Mouse (Mus musculus): Measurements from ENCODE around the gene Filip1l. TPM values are rescaled to one million over a fixed set of nuclear protein-coding genes. Genes with fewer than 3 reads are reported as not detected.

The Filip1l gene
- polyA plus RNA-seq, 1 experiment = 12.1 TPM

DNA sequence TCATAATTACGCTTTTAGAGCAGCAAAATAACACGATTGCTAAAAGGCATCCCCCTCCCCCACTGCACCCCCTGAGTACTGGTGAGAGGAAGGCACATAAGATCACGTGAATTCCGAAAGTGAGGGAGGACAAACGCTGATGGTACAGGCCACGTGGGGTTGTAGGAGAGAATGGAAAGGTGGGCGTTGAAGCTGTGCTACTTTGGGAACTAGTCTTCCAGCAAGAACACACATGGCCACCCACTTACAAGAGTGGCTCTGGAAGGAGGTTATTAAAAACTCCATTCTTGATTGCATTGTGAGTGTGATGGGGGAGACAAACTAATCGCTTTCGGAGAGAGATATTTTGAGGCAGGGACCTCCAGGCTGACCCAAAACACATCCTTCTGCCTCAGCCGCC, 6.4 kb downstream of the Filip1l start:
- no peak for TF ChIP-seq TCF3 (IDR thresholded peaks at IDR 0.05; ENCODE audit: insufficient read length, low read depth)
- no peak for TF ChIP-seq SRF (IDR thresholded peaks at IDR 0.05; ENCODE audit: control insufficient read depth, insufficient read length, low read depth)
- no peak for TF ChIP-seq CEBPB (IDR thresholded peaks at IDR 0.05; ENCODE audit: insufficient read depth, poor library complexity, severe bottlenecking)
- no peak for TF ChIP-seq TCF12 (IDR thresholded peaks at IDR 0.05; ENCODE audit: insufficient read depth, poor library complexity, severe bottlenecking)
- TF ChIP-seq USF1 (IDR thresholded peaks at IDR 0.05; ENCODE audit: low read depth) = no peak
- TF ChIP-seq POLR2AphosphoS2 (IDR thresholded peaks at IDR 0.05; ENCODE audit: insufficient read length, low read depth) = no peak
- no peak for TF ChIP-seq REST (IDR thresholded peaks at IDR 0.05; ENCODE audit: insufficient read depth, insufficient read length)
- no peak for TF ChIP-seq MAX (IDR thresholded peaks at IDR 0.05; ENCODE audit: low read depth)
- TF ChIP-seq E2F4 (IDR thresholded peaks at IDR 0.05; ENCODE audit: insufficient read depth) = no peak
- TF ChIP-seq MYOD1 (IDR thresholded peaks at IDR 0.05; ENCODE audit: control insufficient read depth in 1 of 3, insufficient read length in 2 of 3, low read depth in 2 of 3) = no peak
- TF ChIP-seq POLR2A (IDR thresholded peaks at IDR 0.05; ENCODE audit: insufficient read length, low read depth) = no peak
- TF ChIP-seq MYOG (IDR thresholded peaks at IDR 0.05; ENCODE audit: control insufficient read depth in 1 of 3, insufficient read depth in 1 of 3, insufficient read length in 2 of 3, low read depth in 2 of 3) = no peak
- Histone ChIP-seq H3K4me3 (no peak overlapping the region), H3K4me2 (ENCODE audit: low read depth) (no peak overlapping the region), H3K27me3 (ENCODE audit: control insufficient read depth, insufficient read depth, insufficient read length) (no peaks in the 10 kb centered on the region), H3ac (ENCODE audit: control insufficient read depth, insufficient read length) (no peak overlapping the region), H3K79me2 (ENCODE audit: control insufficient read depth, insufficient read depth) (no peaks in the 10 kb centered on the region), H3K36me3 (ENCODE audit: control insufficient read depth, insufficient read depth) (no peaks in the 10 kb centered on the region)

- H3ac ChIP-seq (ENCODE audit: control insufficient read depth, insufficient read length) = no peak overlapping the region
- H3K27me3 ChIP-seq (ENCODE audit: control insufficient read depth, insufficient read depth, insufficient read length) = no peaks in the 10 kb centered on the region
- no peak overlapping the region for H3K4me2 ChIP-seq (ENCODE audit: low read depth)
- no peaks in the 10 kb centered on the region for H3K36me3 ChIP-seq (ENCODE audit: control insufficient read depth, insufficient read depth)
- TF ChIP-seq TCF3 (IDR thresholded peaks at IDR 0.05; ENCODE audit: insufficient read length, low read depth) (no peak), MYOG (IDR thresholded peaks at IDR 0.05; ENCODE audit: control insufficient read depth in 1 of 3, insufficient read depth in 1 of 3, insufficient read length in 2 of 3, low read depth in 2 of 3) (no peak), MYOD1 (IDR thresholded peaks at IDR 0.05; ENCODE audit: control insufficient read depth in 1 of 3, insufficient read length in 2 of 3, low read depth in 2 of 3) (no peak), CEBPB (IDR thresholded peaks at IDR 0.05; ENCODE audit: insufficient read depth, poor library complexity, severe bottlenecking) (no peak), REST (IDR thresholded peaks at IDR 0.05; ENCODE audit: insufficient read depth, insufficient read length) (no peak)
- H3K4me3 ChIP-seq = no peak overlapping the region
- no peaks in the 10 kb centered on the region for H3K79me2 ChIP-seq (ENCODE audit: control insufficient read depth, insufficient read depth)
These were observed 7.9 kb downstream of the Filip1l start for GRCm38 (mm10) chr16:57360785-57361184.

- no peak overlapping the region for H3K4me3 ChIP-seq
- no peaks in the 10 kb centered on the region for H3K27me3 ChIP-seq (ENCODE audit: control insufficient read depth, insufficient read depth, insufficient read length)
- H3ac ChIP-seq (ENCODE audit: control insufficient read depth, insufficient read length) = no peak overlapping the region
- no peak overlapping the region for H3K4me2 ChIP-seq (ENCODE audit: low read depth)
- no peaks in the 10 kb centered on the region for H3K36me3 ChIP-seq (ENCODE audit: control insufficient read depth, insufficient read depth)
- no peak for TF ChIP-seq USF1 (IDR thresholded peaks at IDR 0.05; ENCODE audit: low read depth)
- TF ChIP-seq SRF (IDR thresholded peaks at IDR 0.05; ENCODE audit: control insufficient read depth, insufficient read length, low read depth) = no peak
- TF ChIP-seq POLR2AphosphoS2 (IDR thresholded peaks at IDR 0.05; ENCODE audit: insufficient read length, low read depth) = no peak
- no peak for TF ChIP-seq TCF12 (IDR thresholded peaks at IDR 0.05; ENCODE audit: insufficient read depth, poor library complexity, severe bottlenecking)
- no peak for TF ChIP-seq E2F4 (IDR thresholded peaks at IDR 0.05; ENCODE audit: insufficient read depth)
- no peaks in the 10 kb centered on the region for H3K79me2 ChIP-seq (ENCODE audit: control insufficient read depth, insufficient read depth)
These were observed 9.9 kb downstream of the Filip1l start for GRCm38 (mm10) chr16:57362679-57363401.

GRCm38 (mm10) chr16:57364498-57364897, 11.6 kb downstream of the Filip1l start:
- no peaks in the 10 kb centered on the region for H3K36me3 ChIP-seq (ENCODE audit: control insufficient read depth, insufficient read depth)
- no peak for TF ChIP-seq CEBPB (IDR thresholded peaks at IDR 0.05; ENCODE audit: insufficient read depth, poor library complexity, severe bottlenecking)
- TF ChIP-seq POLR2AphosphoS2 (IDR thresholded peaks at IDR 0.05; ENCODE audit: insufficient read length, low read depth) = no peak
- TF ChIP-seq MAX (IDR thresholded peaks at IDR 0.05; ENCODE audit: low read depth) = no peak
- TF ChIP-seq TCF12 (IDR thresholded peaks at IDR 0.05; ENCODE audit: insufficient read depth, poor library complexity, severe bottlenecking) = no peak
- no peak for TF ChIP-seq SRF (IDR thresholded peaks at IDR 0.05; ENCODE audit: control insufficient read depth, insufficient read length, low read depth)
- no peak for TF ChIP-seq USF1 (IDR thresholded peaks at IDR 0.05; ENCODE audit: low read depth)
- no peak for TF ChIP-seq E2F4 (IDR thresholded peaks at IDR 0.05; ENCODE audit: insufficient read depth)
- no peak for TF ChIP-seq POLR2A (IDR thresholded peaks at IDR 0.05; ENCODE audit: insufficient read length, low read depth)
- no peak for TF ChIP-seq MYOD1 (IDR thresholded peaks at IDR 0.05; ENCODE audit: control insufficient read depth in 1 of 3, insufficient read length in 2 of 3, low read depth in 2 of 3)
- TF ChIP-seq TCF3 (IDR thresholded peaks at IDR 0.05; ENCODE audit: insufficient read length, low read depth) = no peak
- no peak for TF ChIP-seq MYOG (IDR thresholded peaks at IDR 0.05; ENCODE audit: control insufficient read depth in 1 of 3, insufficient read depth in 1 of 3, insufficient read length in 2 of 3, low read depth in 2 of 3)
- no peak for TF ChIP-seq REST (IDR thresholded peaks at IDR 0.05; ENCODE audit: insufficient read depth, insufficient read length)
- H3ac ChIP-seq (ENCODE audit: control insufficient read depth, insufficient read length) = no peak overlapping the region
- H3K4me2 ChIP-seq (ENCODE audit: low read depth) = no peak overlapping the region
- H3K79me2 ChIP-seq (ENCODE audit: control insufficient read depth, insufficient read depth) = no peaks in the 10 kb centered on the region
- no peak overlapping the region for H3K4me3 ChIP-seq
- no peaks in the 10 kb centered on the region for H3K27me3 ChIP-seq (ENCODE audit: control insufficient read depth, insufficient read depth, insufficient read length)

DNA sequence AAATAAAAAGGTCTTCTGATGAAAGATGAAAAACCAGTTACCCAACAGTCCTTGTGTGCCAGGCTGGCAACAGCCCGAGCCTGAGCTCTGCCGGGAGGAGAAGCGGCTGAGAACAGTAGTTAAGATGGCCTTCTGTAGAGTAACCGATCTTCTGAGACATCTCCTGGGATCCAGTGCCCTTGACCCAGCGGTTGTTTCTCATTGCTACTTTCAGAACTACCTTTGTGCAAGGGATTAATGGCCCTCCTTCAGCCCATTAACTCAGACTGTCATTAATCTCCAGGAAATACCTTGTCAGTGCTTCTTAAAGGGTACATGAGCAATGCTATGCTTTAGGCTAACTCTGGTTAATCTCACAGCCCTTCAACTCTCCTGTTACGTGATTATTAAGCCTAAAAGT, 13.2 kb downstream of the Filip1l start:
- TF ChIP-seq POLR2A (IDR thresholded peaks at IDR 0.05; ENCODE audit: insufficient read length, low read depth) = no peak
- TF ChIP-seq SRF (IDR thresholded peaks at IDR 0.05; ENCODE audit: control insufficient read depth, insufficient read length, low read depth) = no peak
- TF ChIP-seq USF1 (IDR thresholded peaks at IDR 0.05; ENCODE audit: low read depth) = no peak
- TF ChIP-seq REST (IDR thresholded peaks at IDR 0.05; ENCODE audit: insufficient read depth, insufficient read length) = no peak
- no peak for TF ChIP-seq CEBPB (IDR thresholded peaks at IDR 0.05; ENCODE audit: insufficient read depth, poor library complexity, severe bottlenecking)
- TF ChIP-seq MYOD1 (IDR thresholded peaks at IDR 0.05; ENCODE audit: control insufficient read depth in 1 of 3, insufficient read length in 2 of 3, low read depth in 2 of 3) = no peak
- TF ChIP-seq MYOG (IDR thresholded peaks at IDR 0.05; ENCODE audit: control insufficient read depth in 1 of 3, insufficient read depth in 1 of 3, insufficient read length in 2 of 3, low read depth in 2 of 3) = no peak
- TF ChIP-seq E2F4 (IDR thresholded peaks at IDR 0.05; ENCODE audit: insufficient read depth) = no peak
- no peak for TF ChIP-seq POLR2AphosphoS2 (IDR thresholded peaks at IDR 0.05; ENCODE audit: insufficient read length, low read depth)
- no peak for TF ChIP-seq MAX (IDR thresholded peaks at IDR 0.05; ENCODE audit: low read depth)
- no peak for TF ChIP-seq TCF3 (IDR thresholded peaks at IDR 0.05; ENCODE audit: insufficient read length, low read depth)
- TF ChIP-seq TCF12 (IDR thresholded peaks at IDR 0.05; ENCODE audit: insufficient read depth, poor library complexity, severe bottlenecking) = no peak
- Histone ChIP-seq H3K79me2 (ENCODE audit: control insufficient read depth, insufficient read depth) (no peaks in the 10 kb centered on the region), H3ac (ENCODE audit: control insufficient read depth, insufficient read length) (no peak overlapping the region), H3K4me3 (no peak overlapping the region), H3K36me3 (ENCODE audit: control insufficient read depth, insufficient read depth) (no peaks in the 10 kb centered on the region), H3K4me2 (ENCODE audit: low read depth) (no peak overlapping the region), H3K27me3 (ENCODE audit: control insufficient read depth, insufficient read depth, insufficient read length) (no peaks in the 10 kb centered on the region)
